ENCODE assay signal across 35 mouse cellular contexts in the genomic region with DNA sequence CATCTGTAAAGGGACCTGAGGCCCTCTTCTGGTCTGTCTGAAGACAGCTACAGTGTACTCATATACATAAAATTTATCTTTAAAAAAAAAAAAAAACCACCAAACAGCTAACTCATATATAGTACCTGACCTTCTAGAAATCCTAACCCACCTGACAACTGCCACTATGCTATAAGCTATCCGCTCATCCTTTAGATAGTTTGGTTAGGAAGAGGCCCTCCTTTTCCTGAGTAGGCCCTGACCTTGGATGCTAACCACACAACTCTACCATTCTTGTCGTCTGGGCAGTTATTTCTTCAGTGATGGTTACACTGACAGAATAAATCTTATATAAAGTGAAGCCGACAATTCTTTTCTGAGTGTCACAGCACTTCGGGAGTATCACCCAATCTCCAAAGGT.
"Had no signal": no experiment of that assay in that cellular context is flagged by ENCODE, and none has a peak within 500 bp of the region (broad histone marks: within the 10 kb centered on the region; RNA-seq: fewer than 3 reads in every experiment).

No protein-coding gene starts in this region.

- H3K27ac ChIP-seq: heart, embryonic 10.5 days; heart, embryonic 13.5 days; heart, embryonic 15.5 days; hindbrain, embryonic 10.5 days; hindbrain, embryonic 12.5 days; hindbrain, embryonic 13.5 days; hindbrain, embryonic 14.5 days; hindbrain, embryonic 15.5 days; hindbrain, postnatal 0 days; intestine, embryonic 15.5 days; kidney, embryonic 15.5 days; kidney, postnatal 0 days; layer of hippocampus, adult 2 months had no signal

- H3K4me1 ChIP-seq: heart, embryonic 10.5 days; heart, embryonic 12.5 days; heart, embryonic 13.5 days; heart, embryonic 15.5 days; hindbrain, embryonic 10.5 days; hindbrain, embryonic 12.5 days; hindbrain, embryonic 15.5 days; intestine, embryonic 15.5 days; kidney, embryonic 15.5 days had no signal

- H3K9me3 ChIP-seq: heart, embryonic 10.5 days; heart, embryonic 12.5 days; heart, embryonic 13.5 days; heart, embryonic 15.5 days; hindbrain, embryonic 10.5 days; hindbrain, embryonic 12.5 days; hindbrain, embryonic 13.5 days; hindbrain, embryonic 15.5 days; intestine, embryonic 15.5 days; kidney, embryonic 15.5 days had no signal

- DNase-seq: heart, postnatal 10 days; heart, postnatal 14 days; heart, postnatal 36 days; heart, postnatal 4 days; kidney, adult 11 months; kidney, adult 18-20 months; kidney, adult 2 months; kidney, adult 8-10 months; kidney, adult 9 months; kidney, postnatal 10 days; kidney, postnatal 14 days; kidney, postnatal 25 days; kidney, postnatal 36 days; kidney, postnatal 4 days; layer of hippocampus, adult 9-11 months; layer of hippocampus, postnatal 36 days had no signal

- H3K4me3 ChIP-seq: heart, embryonic 10.5 days; heart, embryonic 12.5 days; heart, embryonic 13.5 days; heart, embryonic 15.5 days; hindbrain, embryonic 10.5 days; hindbrain, embryonic 12.5 days; hindbrain, embryonic 13.5 days; hindbrain, embryonic 15.5 days; intestine, embryonic 15.5 days; kidney, embryonic 15.5 days; layer of hippocampus, adult 2 months had no signal

- H3K27me3 ChIP-seq: heart, embryonic 12.5 days; heart, embryonic 13.5 days; heart, embryonic 15.5 days; hindbrain, embryonic 12.5 days; hindbrain, embryonic 13.5 days; hindbrain, embryonic 15.5 days; intestine, embryonic 15.5 days; kidney, embryonic 15.5 days had no signal

- H3K9ac ChIP-seq: heart, embryonic 12.5 days; heart, embryonic 13.5 days; heart, embryonic 15.5 days; hindbrain, embryonic 12.5 days; hindbrain, embryonic 13.5 days; hindbrain, embryonic 14.5 days; hindbrain, embryonic 15.5 days; intestine, embryonic 15.5 days; kidney, embryonic 15.5 days had no signal

- H3K4me2 ChIP-seq: heart, embryonic 11.5 days; heart, embryonic 12.5 days; heart, embryonic 13.5 days; heart, embryonic 15.5 days; hindbrain, embryonic 12.5 days; hindbrain, embryonic 13.5 days; hindbrain, embryonic 14.5 days; hindbrain, embryonic 15.5 days; intestine, embryonic 15.5 days; kidney, embryonic 15.5 days had no signal

- ATAC-seq: hindbrain, embryonic 16.5 days; hindbrain, postnatal 0 days; inflammation-experienced regulatory T-cells, adult 6 months; intestine, embryonic 15.5 days; intestine, embryonic 16.5 days; intestine, postnatal 0 days had no signal
